Mouse (Mus musculus) lung, embryonic 15.5 days (tissue): ENCODE measurements around the gene Uckl1. TPM values are rescaled to one million over a fixed set of nuclear protein-coding genes. Genes with fewer than 3 reads are reported as not detected.

Experiments used
- ATAC-seq: fragments of 200-750 bp; cut with Nextera tagmentation; 2 replicates; pipeline ENCODE4 v1.8.0; 2017; ENCODE audit warnings: moderate number of reproducible peaks, borderline replicate concordance; ENCODE audit not compliant: low FRiP score, low TSS enrichment; ENCODE audit errors: extremely low read depth
- H3K27ac ChIP-seq: fragments of 300-500 bp; sonication (generic); 2 replicates; pipeline ENCODE4 v1.5.1; 2015; ENCODE audit warnings: moderate library complexity, mild to moderate bottlenecking, inconsistent platforms
- H3K27me3 ChIP-seq: fragments of 300-500 bp; sonication (generic); 2 replicates; pipeline ENCODE4 v1.6.1; 2015; ENCODE audit warnings: inconsistent platforms
- H3K36me3 ChIP-seq: fragments of 300-500 bp; sonication (generic); 2 replicates; pipeline ENCODE4 v1.6.1; 2015; ENCODE audit warnings: inconsistent platforms
- H3K4me1 ChIP-seq: fragments of 300-500 bp; sonication (generic); 2 replicates; pipeline ENCODE4 v1.6.1; 2015; ENCODE audit warnings: inconsistent platforms
- H3K4me2 ChIP-seq: fragments of 300-500 bp; sonication (generic); 2 replicates; pipeline ENCODE4 v1.6.1; 2015; ENCODE audit warnings: inconsistent platforms, mild to moderate bottlenecking, moderate library complexity
- H3K4me3 ChIP-seq: fragments of 300-500 bp; sonication (generic); 2 replicates; pipeline ENCODE4 v1.5.1; 2015; ENCODE audit warnings: mild to moderate bottlenecking, inconsistent platforms
- H3K9ac ChIP-seq: fragments of 300-500 bp; sonication (generic); 2 replicates; pipeline ENCODE4 v1.6.1; 2015; ENCODE audit warnings: inconsistent platforms
- H3K9me3 ChIP-seq: fragments of 300-500 bp; sonication (generic); 2 replicates; pipeline ENCODE4 v1.6.1; 2016; ENCODE audit warnings: inconsistent platforms
- WGBS: fragments of 180-500 bp; shearing (Covaris S2); methylation state at CpG from one replicate; pipeline ENCODE4 v1.1.7; 2015; 5-methylcytosine and 5-hydroxymethylcytosine counted together
- microRNA-seq: library from miRNA; unstranded; fragments of <30 nt; microRNA quantifications from one replicate; pipeline ENCODE4, GENCODE M21; 2016
- polyA plus RNA-seq: library from polyadenylated mRNA; unstranded; fragments of >200 nt; fragmentation: Nextera tagmentation; extraction: Ambion mirVana; gene quantifications from 2 replicates; pipeline ENCODE4 v1.2.1, GENCODE M21; 2015

Uckl1 gene
- polyA plus RNA-seq, 1 experiment from 2014 or later, result 51.2 TPM

DNA sequence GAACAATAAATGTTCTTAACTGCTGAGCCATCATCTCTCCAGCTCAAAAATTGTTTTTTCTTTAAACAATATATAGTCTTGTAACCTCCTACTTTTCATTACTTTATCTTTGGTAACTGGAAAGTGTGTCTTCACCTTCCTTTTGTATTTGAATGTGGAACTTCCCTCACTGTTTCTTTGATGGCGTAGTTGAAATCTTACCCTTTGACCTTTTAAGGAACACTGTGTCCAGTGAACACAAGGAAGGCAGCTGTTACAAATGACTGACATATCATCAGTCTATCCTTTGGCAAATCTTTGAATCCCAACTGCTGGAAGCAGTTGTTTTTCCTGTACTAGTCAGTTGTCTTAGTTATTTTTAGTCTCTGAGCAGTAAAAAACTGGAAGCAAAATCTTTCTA is 55.6 kb downstream of the Uckl1 start:
- H3K27ac ChIP-seq, result no peak overlapping the region
- H3K9me3 ChIP-seq, result 0 out of 2 replicates have a peak, but pooled peaks cover 4% of the 10 kb centered on the region
- H3K9ac ChIP-seq, result no peak overlapping the region
- 86% methylated on average over 1 of the region's 1 CpGs for WGBS
- no peaks in the 10 kb centered on the region for H3K27me3 ChIP-seq
- H3K4me3 ChIP-seq, result no peak overlapping the region
- H3K4me2 ChIP-seq, result no peak overlapping the region
- no peaks in the 10 kb centered on the region for H3K4me1 ChIP-seq
- H3K36me3 ChIP-seq, result peaks cover 28% of the 10 kb centered on the region; the same call in 1 of the 2 replicates
- ATAC-seq, result no peak

DNA sequence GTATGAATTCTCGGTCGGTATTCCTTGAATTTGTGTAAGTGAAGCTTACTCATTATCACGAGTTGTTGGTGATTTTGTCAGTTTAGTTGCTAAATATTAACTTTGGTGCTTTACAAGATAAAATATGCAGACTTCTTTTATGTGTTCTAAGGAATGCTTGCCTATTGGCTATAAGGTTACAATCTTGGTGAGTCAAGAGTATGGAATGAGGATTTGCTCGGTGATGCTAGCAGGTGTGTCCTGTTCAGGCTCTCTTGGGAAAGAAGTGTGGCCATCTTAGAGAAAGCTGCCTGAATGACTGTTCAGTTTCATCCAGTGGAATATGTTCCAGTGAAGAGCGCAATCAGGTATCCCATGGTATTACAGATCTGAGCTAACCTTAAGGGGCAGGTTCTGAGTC is 59.2 kb downstream of the Uckl1 start:
- Histone ChIP-seq H3K27me3 (no peaks in the 10 kb centered on the region), H3K4me2 (no peak overlapping the region), H3K4me1 (peaks cover 18% of the 10 kb centered on the region), H3K9ac (no peak overlapping the region), H3K27ac (no peak overlapping the region), H3K9me3 (0 out of 2 replicates have a peak, but pooled peaks cover under 1% of the 10 kb centered on the region), H3K4me3 (no peak overlapping the region), H3K36me3 (peaks cover 13% of the 10 kb centered on the region; the same call in 1 of the 2 replicates)
- WGBS, result 62% methylated on average over 5 of the region's 5 CpGs
- no peak for ATAC-seq

DNA sequence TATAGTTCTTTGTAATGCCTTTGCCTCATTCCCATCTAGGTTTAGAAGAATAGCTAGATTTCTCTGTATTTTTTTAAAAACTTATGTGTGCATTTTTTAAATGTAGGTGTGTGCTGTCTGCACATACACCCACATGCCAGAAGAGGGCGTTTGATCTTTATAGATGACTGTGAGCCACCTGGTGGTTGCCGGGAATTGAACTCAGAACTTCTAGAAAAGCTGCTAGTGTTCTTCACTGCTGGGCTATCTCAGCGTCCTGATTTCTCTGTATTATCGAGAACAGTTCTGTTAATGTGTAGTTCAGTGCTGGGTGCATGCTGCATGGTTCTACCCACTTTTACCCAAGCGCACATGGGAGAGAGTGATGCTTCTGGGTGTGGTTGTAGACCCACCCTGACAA is 61.9 kb downstream of the Uckl1 start:
- ATAC-seq, result no peak
- Histone ChIP-seq H3K9ac (no peak overlapping the region), H3K4me1 (peaks cover 26% of the 10 kb centered on the region), H3K36me3 (peaks cover 8% of the 10 kb centered on the region; the same call in 1 of the 2 replicates), H3K27ac (no peak overlapping the region), H3K9me3 (no peaks in the 10 kb centered on the region), H3K4me2 (no peak overlapping the region), H3K27me3 (no peaks in the 10 kb centered on the region), H3K4me3 (no peak overlapping the region)
- 66% methylated on average over 5 of the region's 5 CpGs for WGBS

- Histone ChIP-seq H3K4me2 (peak overlapping the region; percentile 59), H3K27ac (no peak overlapping the region), H3K4me1 (peaks cover 26% of the 10 kb centered on the region), H3K4me3 (peak overlapping the region; percentile 90), H3K9ac (peak overlapping the region; percentile 94), H3K27me3 (no peaks in the 10 kb centered on the region), H3K36me3 (peaks cover 16% of the 10 kb centered on the region), H3K9me3 (no peaks in the 10 kb centered on the region)
- ATAC-seq, result no peak
- 35% methylated on average over 10 of the region's 10 CpGs for WGBS
These were observed 63.2 kb downstream of the Uckl1 start for GRCm38 (mm10) chr2:181521491-181521890.

GRCm38 (mm10) chr2:181520936-181521227 is 63.8 kb downstream of the Uckl1 start:
- peak overlapping the region; percentile 97 for H3K27ac ChIP-seq
- H3K9me3 ChIP-seq, result no peaks in the 10 kb centered on the region
- no peak for ATAC-seq
- H3K4me1 ChIP-seq, result peaks cover 26% of the 10 kb centered on the region
- H3K9ac ChIP-seq, result peak overlapping the region; percentile 94
- H3K4me3 ChIP-seq, result peak overlapping the region; percentile 90
- peak overlapping the region; percentile 59 for H3K4me2 ChIP-seq
- peaks cover 20% of the 10 kb centered on the region for H3K36me3 ChIP-seq
- under 1% methylated on average over 17 of the region's 17 CpGs for WGBS
- H3K27me3 ChIP-seq, result no peaks in the 10 kb centered on the region

DNA sequence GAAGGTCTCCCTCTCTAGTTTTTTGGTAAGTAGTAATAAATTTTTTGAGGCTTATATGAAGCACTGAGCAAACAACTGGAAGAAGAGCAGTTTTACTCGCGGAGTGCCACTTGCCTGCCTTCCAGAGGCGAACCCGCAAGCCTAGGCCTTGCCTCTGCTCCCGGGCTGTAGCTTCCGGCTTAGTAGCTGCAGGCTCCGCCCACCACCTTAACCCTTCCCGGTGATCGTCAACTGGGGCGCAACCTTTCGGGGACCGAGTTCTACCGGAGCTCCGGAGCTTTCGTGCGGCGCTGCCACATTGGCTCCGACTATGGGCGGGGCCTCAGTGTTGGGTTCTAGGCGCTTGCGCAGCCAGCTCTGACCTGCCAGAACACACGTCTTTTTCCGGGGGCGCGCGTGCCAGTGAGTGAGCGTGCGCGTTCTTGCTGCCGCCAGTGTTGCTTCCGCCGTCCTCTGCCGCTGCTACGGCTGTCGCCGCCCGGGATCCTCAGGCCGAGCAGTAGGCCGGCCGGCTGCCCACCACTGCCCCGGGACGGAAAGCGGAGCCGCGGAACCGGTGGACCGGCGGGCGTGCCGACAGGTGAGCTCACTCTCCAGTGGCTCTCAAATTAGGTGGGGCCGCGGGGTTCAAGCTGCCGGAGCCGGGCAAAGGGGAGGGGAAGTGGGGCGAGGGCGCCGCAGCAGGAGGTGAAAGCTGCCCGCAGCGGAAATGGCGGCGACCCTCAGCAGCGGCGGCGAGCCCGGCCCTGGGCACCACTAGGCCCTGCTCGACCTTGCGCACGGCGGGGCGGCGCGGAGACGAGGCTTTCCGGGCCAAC is 64.4 kb downstream of the Uckl1 start, which contains the start of gene Dnajc5:
Gene Dnajc5 (plus strand): TSS at position 368 of the 818 bp plus-strand sequence.
- H3K4me3 ChIP-seq, result peak within 1 kb of the TSS; percentile 90
- ATAC-seq, result peak; percentile 98
- no peaks in the 10 kb centered on the region for H3K9me3 ChIP-seq
- peak within 1 kb of the TSS; percentile 59 for H3K4me2 ChIP-seq
- H3K27ac ChIP-seq, result peak within 1 kb of the TSS; percentile 97
- H3K36me3 ChIP-seq, result peaks cover 23% of the 10 kb centered on the region
- H3K4me1 ChIP-seq, result peaks cover 26% of the 10 kb centered on the region
- no peaks in the 10 kb centered on the region for H3K27me3 ChIP-seq
- peak within 1 kb of the TSS; percentile 94 for H3K9ac ChIP-seq
- WGBS, result under 1% methylated on average over 74 of the region's 74 CpGs

- Histone ChIP-seq H3K4me1 (peaks cover 26% of the 10 kb centered on the region), H3K27ac (peak overlapping the region; percentile 97), H3K9me3 (no peaks in the 10 kb centered on the region), H3K27me3 (no peaks in the 10 kb centered on the region), H3K4me2 (peak overlapping the region; percentile 59), H3K4me3 (peak overlapping the region; percentile 90), H3K9ac (peak overlapping the region; percentile 94), H3K36me3 (peaks cover 35% of the 10 kb centered on the region)
- ATAC-seq, result no peak
- WGBS, result 61% methylated on average over 3 of the region's 3 CpGs
These were observed 65.5 kb downstream of the Uckl1 start for GRCm38 (mm10) chr2:181519201-181519600.

Small RNAs within 50 kb of the gene (microRNA-seq; reads per million reads assigned to microRNA genes)
- gene Mir7006, result not detected

Other genes with a start within 250 kb of the Uckl1 start
- 39.0 and 40.7 TPM in 2 replicates for gene Zgpat, start 220.0 kb downstream of the Uckl1 start, polyA plus RNA-seq
- gene Arfrp1, start 219.5 kb downstream of the Uckl1 start, polyA plus RNA-seq, result 61.8 and 66.7 TPM in 2 replicates
- gene Lime1, start 204.8 kb downstream of the Uckl1 start, polyA plus RNA-seq, result 20.8 and 21.9 TPM in 2 replicates
- 12.5 and 14.6 TPM in 2 replicates for gene Zbtb46, start 125.5 kb downstream of the Uckl1 start, polyA plus RNA-seq
- 0.24 and 0.26 TPM in 2 replicates for gene Abhd16b, start 91.7 kb downstream of the Uckl1 start, polyA plus RNA-seq
- 155 and 160 TPM in 2 replicates for gene Tpd52l2, start 87.8 kb downstream of the Uckl1 start, polyA plus RNA-seq
- 84.8 and 87.4 TPM in 2 replicates for gene Dnajc5, start 64.4 kb downstream of the Uckl1 start, polyA plus RNA-seq
- 60.8 and 61.9 TPM in 2 replicates for gene Prpf6, start 7.0 kb upstream of the Uckl1 start, polyA plus RNA-seq
- gene Zfp512b, start 7.9 kb upstream of the Uckl1 start, polyA plus RNA-seq, result 48.2 and 52.3 TPM in 2 replicates
- 29.7 and 30.1 TPM in 2 replicates for gene Samd10, start 14.3 kb upstream of the Uckl1 start, polyA plus RNA-seq
- gene Gm29797, start 72.1 kb upstream of the Uckl1 start, polyA plus RNA-seq, result not detected in 2 replicates
- gene Sox18, start 86.7 kb upstream of the Uckl1 start, polyA plus RNA-seq, result 65.3 and 70.3 TPM in 2 replicates
- gene Tcea2, start 95.4 kb upstream of the Uckl1 start, polyA plus RNA-seq, result 23.2 and 23.7 TPM in 2 replicates
- 72.3 and 72.5 TPM in 2 replicates for gene Rgs19, start 109.1 kb upstream of the Uckl1 start, polyA plus RNA-seq
- not detected in 2 replicates for gene Lkaaear1, start 113.5 kb upstream of the Uckl1 start, polyA plus RNA-seq
- gene Oprl1, start 130.1 kb upstream of the Uckl1 start, polyA plus RNA-seq, result 0.92 and 0.93 TPM in 2 replicates
- gene Myt1, start 178.4 kb upstream of the Uckl1 start, polyA plus RNA-seq, result 0.06 and 0.19 TPM in 2 replicates